Mouse (Mus musculus) natural killer cell, adult 2 months (primary cell): ENCODE measurements around the gene Ly6g6d.

Experiments
- DNase-seq, 2 experiments: peaks; one replicate each; pipeline ENCODE4 v3.0.0; 2022; ENCODE audit warnings: low spot score in 2 of 2

Ly6g6d gene

DNA sequence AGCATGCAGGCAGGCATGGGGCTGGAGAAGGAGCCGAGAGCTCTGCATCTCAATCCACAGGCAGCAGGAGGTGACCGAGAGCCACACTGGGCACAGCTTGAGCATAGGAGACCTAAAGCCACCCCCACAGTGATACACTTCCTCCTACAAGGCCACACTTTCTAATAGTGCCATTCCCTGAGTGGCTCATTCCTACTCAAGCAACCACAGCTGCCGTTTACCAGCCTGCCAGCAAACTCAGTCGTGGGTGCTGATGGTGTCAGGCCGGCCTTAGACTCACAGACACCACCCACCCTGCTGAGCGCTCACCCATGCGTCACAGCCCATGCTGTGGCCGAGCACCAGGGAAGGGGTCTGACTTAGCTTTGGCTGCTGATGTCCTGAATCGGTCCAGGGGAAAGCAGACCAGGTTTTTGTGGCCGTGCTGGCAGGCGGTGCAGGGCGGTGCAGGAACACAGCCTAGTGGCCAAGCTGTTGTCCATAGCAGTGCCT lies 19.3 kb upstream of the Ly6g6d start:
- no peak for DNase-seq

DNA sequence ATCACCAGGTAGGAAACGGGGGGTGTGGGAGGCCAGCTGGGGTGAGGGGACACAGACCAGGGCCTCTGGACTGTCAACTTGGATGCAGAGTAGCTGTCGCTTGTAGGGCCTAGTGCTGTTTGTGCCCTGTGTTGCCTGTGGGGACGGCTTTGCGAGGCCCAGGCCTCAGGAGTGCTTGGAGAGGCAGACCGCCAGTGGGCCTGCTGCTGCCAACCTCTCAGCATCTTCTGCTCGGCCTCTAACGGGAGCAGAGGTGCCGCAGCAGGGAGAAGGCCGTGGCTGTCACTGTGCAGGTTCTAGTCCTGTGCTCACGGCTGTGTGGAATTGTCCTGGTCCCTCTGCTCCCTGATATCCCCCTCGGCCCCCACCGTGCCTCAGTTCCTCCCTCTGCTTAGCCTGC lies 18.7 kb upstream of the Ly6g6d start:
- no peak for DNase-seq

DNA sequence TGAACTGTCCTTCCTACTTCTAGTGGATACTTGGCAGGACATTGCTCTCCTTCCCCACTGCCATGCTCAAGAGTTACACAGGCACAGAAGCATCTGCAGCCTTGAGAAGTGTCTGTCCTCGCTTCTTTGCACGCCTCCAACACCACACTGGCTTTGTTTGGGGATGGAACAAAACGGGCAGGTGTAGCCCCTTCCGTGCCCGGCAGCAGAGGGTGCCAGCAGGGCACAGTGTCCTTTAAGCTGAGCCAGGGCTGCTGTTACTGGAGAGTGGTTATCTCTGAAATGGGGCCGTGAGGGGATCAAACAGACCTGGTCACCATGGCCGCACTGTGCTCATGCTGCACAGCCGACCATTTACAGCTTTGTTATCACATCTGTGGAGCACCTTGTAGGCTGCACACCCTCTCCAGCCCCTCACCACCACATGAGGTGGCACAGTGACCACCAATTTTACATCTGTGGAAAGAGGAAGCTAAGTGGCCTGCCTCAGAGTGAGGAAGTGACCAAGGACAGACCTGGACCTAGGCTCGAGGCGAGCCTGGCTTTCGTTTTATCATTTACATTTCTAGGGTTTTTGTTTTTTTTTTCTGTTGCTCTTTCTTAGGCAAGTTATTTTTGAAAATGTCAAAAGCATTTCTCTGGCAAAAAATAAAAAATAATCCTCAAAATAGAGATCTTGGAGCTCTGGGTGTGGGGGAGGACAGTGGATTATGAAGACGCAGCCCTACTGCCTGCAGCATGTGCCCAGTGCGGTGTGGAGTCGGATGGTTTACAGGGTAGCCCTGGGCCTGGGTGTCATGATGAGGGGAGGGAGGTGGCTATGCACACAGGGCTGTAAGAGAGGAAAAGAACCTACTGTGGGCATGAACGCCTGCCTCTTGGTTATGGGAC lies 16.9 kb upstream of the Ly6g6d start:
- DNase-seq = no peak

DNA sequence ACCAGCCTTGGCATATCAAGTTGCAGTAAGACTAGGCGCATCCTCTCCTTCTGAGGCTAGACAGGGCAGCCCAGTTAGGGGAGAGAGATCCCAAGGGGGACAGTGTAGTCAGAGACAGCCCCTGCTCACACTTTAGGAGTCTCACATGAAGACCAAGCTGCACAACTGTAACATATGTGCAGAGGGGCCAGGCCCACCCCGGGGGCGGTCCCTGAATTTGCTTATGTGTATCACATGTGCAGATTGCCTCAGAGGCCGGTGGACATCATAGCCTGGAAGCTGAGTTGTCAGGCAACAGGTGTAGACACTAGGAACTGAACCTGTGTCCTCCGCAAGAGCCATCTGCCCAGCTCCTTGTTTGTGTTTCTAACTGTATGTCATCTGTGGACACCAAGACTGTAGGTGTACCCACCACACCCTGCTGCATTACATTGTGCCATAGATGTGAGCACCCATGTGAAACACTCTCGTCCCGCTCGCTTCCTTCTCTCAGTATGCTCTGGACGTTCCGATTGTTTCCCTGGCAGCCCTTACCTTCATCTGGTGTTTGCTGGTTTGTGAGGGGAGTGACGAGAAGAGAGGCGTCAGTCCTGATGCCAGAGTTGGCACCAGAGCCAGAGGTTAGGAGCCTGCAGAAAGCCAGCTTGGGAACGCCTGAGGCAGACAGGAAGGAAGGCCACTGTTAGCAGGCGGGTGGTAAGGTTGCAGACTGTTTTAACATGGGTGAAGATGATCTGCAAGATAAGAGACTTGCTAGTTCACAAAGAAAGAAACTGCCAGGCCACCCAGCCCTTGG lies 14.7 kb upstream of the Ly6g6d start:
- no peak for DNase-seq

DNA sequence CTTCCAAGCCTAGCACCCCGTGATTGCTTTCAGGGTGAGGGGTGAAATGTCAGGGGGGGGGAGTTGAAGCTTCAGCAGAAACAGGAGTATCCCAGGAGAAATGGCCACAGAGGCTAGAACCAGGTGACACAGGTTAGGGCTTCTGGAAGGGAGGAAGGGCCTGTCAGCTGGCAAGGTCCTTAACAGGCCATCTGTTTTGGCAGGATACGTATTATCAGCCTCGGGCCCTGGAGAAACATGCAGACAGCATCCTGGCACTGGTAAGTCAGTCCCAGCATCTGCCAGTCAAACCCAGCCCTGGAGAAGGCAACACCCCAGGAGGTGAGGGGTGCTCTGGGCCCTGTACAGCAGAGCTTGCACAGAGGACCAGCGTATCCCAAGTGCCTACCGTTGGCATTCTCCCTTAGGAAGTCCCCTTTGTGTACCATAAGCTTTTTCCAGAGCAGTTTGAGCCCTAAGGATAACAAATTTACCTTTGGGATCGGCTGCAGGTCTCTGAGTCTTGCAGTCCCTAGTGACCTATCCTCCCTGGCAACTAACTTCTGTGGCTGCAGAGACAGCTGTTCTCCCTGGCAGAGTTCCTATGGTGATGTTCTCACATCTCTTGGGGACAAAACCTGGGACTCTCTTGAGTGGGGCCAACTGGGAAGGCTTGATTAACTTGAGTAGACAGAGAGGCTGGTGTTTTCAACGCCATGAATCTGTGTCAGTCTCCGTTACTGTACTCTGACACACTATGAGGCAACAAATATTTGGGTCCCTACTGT lies 12.5 kb upstream of the Ly6g6d start:
- DNase-seq = no peak

DNA sequence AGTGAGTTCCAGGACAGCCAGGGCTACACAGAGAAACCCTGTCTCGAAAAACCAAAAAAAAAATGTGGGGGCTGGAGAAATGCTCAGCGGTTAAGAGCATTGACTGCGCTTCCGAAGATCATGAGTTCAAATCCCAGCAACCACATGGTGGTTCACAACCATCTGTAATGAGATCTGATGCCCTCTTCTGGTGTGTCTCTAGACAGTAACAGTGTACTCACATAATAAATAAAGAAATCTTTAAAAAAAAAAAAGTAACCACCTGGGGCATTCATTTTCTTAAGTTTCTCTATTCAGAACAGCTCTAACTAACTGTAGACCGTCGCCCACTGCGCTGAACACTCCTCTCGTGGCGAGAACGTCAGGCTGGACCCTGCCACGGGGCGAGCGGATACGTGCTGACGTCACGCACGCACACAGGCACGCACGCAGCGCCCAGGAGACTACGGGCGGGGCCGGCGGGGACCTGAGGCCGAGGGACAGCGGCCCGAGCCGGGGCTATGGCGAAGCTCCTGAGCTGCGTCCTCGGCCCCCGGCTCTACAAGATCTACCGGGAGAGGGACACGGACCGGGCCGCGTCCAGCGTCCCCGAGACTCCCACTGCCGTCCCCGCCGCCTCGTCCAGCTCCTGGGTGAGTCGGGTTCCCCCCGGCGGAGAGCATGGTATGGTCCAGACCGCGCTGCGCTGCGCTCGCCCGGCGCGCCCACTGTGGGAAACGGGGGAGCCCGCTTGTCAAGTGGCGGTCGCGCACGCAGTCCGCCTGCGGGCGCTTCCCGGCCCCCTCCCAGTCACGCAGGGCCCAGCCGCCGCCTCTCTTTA lies 11.2 kb upstream of the Ly6g6d start, which contains the start of gene Abhd16a:
Abhd16a (plus strand) TSS at position 439 of the 820 bp plus-strand sequence.
- DNase-seq = peak; percentile 92 to 94

DNA sequence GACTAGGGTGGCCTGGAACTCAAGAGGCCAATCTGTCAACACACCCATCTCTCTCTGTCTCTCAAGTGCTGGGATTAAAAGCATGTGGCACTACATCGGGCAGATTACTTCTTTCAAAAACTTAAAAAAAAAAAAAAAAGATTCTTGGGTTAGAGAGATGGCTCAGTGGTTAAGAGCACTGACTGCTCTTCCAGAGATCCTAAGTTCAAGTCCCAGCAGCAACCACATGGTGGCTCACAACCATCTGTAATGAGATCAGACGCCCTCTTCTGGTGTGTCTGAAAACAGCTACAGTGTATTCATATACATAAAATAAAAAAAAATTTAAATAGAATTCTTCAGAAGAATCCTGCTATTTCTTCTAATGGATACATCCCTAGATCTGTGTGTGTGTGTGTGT lies 10.3 kb upstream of the Ly6g6d start:
- no peak for DNase-seq

DNA sequence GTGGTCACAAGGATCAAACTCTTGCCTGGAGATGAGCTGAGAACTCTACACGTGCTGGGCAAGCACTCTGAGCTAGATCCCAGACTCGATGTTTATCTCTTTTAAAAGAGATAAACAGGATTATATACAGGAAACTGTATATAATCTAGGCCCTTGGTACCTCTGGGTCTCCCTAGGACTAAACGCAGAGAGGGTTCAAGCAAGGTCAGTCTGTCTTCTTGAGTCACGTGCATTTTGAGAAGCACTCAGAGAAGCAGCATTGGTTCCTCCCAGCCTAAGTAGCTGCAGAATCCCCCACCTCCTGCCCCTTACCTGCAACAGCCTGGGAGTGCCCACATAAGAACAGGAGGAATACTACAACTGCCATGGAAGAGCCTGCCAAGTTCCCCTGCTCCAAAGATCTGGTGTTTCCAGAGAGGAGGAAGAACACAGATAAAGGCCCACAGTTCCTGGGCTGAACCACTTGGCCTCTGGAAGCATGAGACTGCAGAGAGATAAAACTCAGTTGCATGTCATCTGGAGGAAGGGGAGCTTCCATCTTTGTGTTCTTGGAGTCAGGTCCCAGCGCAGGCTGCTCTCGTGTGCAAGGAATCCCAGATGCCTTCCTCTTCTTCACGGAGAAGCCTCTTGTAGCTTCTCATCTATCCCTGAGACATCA lies 7.5 kb upstream of the Ly6g6d start, which contains the start of gene Ly6g6f:
Ly6g6f (minus strand) TSS at position 403 of the 658 bp plus-strand sequence.
- no peak for DNase-seq

DNA sequence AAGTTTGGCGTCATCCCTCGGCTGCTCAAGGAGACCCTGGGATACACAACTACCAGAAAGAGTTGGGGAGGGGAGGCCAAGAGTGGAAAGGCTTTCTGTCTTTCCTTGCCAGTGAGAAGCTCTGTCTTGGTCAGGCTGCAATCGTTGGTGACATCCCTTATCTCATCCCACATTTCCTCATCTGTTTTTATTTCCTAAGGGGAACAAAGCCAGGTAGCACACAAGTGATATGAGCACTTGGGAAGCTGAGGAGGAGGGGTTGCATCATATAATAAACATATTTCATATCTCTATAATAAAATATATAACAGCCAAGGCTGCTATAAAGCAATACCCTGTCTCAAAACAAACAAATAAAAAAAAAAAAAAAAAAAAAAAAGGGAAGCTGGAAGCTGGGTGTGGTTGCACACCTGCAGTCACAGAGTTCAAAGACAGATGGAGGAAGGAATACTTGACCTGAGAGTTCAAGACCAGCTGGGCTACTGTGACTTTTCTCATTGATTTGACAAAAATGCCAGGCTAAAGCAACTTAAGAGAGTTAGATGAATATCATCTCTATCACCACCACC lies 6.1 kb upstream of the Ly6g6d start:
- DNase-seq = no peak

DNA sequence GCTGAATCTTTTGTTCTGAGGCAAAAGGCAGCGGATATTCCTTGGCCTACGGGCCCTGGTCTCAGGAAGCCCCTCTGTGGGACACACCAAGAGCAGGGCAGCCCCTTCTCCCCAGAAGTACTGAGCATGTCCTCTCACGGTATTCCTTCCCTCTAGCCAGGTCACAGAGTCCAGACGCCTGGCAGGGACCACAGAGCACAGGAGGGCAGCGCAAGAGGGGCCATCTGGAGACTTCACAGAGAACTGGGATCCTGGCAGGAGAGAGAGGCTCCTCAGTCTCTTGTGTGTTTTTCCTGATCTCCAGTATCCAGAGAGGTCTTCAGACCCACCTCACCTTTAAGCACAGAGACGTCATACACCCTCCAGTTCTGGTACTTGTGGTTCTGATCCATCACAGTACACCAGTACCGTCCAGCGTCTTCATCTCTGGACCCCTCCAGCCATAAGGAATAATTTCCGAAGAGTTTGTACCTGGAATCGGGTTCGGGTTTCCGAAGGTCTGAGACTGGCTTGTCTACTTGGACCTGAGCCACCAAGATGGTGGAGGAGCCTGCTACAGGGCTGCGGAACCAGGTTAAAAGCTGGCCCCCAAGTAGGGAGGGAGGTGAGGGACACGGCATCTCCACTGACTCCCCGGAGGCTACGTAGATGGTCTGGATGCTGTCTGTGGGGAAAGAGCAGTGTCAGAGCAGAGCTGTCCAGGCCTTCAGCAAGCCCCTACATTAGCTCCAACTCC lies 5.1 kb upstream of the Ly6g6d start:
- no peak for DNase-seq

DNA sequence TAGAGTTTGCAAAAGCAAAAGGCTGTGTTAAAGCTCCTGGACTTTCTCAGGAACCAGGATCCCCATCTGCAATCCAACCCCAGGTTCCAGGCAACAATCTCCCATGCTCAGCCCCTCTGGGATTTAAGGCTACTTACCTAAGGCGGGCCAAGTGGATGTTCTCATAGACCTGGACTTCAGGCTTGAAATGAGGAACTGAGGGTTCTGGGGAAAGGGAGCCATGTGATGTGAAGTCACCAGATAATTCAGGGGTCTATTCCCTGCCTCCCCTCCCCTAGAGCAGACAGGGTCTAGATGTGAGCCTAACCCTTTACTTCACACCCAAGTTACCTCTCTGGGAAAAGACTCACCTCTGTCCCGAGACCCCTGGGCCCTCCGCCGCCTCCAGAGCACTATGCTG lies 2.8 kb upstream of the Ly6g6d start:
- DNase-seq = no peak

DNA sequence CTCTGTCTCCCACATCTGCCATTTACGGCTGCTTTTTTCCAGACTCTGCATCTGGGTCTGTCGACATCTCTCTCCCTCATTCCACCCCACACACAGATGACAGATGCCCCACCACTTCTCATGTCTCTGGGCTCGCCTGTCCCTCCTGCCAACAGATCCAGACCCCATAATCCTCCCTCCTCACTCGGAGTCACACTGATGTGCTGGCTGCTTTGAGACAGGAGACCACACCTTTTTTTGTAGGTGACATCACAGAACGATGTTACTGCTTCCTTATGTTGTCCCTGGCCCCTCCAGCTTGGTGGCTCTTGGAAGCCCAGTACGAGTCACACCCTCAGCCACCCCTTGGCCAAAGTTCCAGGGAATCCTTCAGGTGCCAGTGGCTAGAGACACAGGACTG lies 2.4 kb upstream of the Ly6g6d start:
- DNase-seq = no peak

DNA sequence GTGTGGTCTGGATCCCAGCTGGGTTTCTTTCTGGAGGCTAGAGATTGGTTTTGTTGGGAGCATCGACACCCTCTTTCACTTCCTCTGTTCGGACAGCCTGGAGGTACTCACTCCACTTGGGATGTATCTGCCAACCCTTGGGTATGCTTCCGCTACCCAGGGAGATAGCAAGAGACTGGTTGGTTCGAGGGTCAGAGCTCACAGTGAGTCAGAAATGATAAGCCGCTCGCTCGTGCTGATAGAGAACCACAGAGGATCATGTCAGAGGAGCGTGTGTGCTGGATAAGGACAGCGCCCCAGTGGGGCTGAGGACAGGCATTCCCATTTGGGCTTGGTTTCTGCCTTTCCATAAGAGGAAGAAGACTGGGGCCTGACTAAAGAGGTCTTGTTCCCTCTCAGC lies 1.9 kb upstream of the Ly6g6d start:
- no peak for DNase-seq

DNA sequence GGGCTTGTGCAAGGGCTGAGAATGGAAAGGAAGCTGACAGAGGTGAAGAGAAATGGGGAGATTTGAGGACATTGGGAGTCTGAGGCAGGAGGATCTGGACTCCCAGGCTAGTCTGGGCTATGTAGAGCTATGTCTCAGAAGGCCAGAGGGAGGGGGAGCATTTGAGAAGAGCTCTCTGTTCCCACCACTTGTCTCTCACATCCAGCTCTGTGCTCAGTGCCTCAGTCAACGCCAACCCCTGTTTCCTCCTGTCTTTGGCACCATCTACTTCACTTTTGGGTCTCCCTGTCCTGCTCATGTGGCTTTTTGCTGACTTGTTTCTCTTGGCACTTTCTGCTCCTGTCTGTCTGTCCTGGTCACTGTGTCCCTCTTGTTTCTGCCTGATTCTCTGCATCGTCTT lies 580 bp downstream of the Ly6g6d start:
- no peak for DNase-seq

DNA sequence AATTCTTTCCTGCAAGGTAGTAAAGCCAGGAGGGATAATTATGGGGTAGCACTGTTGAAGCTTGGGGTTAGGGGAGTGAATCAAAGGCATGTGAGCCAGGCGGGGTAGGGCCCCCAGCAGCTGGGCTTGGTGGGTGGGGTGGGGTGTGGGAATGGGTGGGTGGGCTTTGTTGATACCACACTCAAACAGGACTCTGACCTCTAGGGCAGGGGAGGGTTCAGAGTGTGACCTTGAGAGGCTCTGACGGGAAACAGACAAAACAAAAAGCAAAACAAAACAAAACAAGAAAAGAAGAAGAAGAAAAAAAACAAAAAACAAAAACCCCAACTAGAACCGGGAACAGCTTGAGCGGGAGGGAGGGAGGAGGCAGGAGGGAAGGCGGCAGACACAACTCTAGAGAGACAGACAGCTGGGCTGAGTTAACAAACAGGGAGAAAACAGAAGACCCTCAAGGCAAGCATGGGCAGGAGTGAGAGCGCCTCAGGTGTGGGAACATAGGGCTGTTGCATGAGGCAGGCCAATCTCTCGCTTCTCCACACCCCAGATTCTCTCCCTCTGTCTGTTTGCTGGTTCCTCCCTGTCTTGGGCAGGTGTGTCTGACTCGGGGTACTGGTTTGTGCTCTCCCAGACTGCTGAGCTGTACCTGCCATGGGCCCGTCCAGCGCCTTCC lies 1.2 kb downstream of the Ly6g6d start, which contains the start of gene Ly6g6e:
Ly6g6e (plus strand) TSS at position 396 of the 670 bp plus-strand sequence.
- no peak for DNase-seq

DNA sequence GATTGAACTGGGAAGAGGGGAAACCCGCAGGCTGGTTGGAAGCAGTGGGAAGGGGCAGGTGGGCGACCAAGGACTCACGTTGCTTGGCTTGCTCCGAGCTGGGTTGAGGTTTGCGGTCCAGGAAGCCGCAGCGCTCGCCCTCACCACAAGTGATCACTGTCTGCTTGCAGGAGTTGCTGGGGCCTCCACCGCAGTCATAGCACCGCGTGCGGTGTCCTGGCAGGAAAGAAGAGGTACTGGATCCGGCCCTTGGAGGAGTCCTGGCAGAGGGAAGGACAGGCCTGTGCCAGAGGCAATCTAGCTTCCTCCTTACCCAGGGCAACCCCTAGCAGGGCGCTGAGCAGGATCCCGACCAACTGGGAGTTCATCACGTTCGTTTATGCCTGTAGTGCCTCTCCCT lies 3.8 kb downstream of the Ly6g6d start:
- DNase-seq = no peak

DNA sequence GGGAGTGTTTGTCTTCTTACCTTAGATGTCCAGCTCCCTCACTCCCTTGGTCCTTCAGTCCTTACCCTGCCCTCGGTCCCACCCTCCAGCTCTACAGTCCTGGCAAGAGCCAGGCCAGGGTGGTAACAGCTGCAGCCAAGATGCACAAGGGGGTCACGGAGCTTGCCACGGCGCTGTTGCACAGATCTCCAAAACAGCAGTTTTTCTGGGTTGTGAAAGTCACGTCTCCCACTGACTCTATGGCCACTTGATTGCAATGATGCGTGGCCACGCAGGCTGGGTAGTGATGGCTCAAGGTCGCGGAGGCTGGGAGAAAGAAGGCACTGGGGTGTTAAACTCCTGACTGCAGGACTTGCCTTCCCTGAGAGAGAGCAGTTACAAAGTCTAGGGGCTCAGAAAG lies 6.4 kb downstream of the Ly6g6d start:
- no peak for DNase-seq

DNA sequence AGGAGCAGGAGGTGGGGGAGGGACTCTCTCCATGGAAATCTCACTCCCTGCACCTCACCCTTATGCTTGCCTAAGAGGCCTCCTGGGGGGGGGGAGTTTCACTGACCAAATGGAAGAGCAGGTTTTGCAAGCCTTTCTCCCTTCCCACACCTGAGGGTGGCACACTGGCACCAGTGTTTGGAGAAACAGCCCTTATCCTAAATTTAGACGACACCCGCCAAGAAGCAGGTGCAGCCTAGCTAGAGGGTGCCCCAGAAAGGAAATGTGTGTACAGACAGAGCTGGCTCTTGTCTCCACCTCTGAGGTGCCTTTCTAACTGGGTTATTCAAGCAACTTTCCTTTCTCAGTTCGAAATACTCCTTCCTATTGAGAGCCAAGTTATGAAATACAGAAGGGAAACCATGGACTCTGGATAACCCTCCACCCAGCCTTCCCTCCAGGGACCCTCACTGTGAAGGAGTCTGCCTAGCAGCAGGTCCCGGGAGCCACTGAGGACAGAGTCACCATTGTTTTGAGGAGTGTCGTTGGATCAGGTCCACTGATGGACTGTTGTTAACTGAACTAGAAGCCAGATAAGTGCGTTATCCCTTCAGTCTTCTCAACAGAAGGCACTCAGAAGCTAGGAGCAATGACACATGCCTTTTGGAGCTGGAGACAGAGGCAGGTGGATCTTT lies 7.2 kb downstream of the Ly6g6d start:
- DNase-seq = no peak
